Mouse (Mus musculus) adrenal gland, adult 2 months (tissue): ENCODE results near the gene Tmem240. TPM values are rescaled to one million over a fixed set of nuclear protein-coding genes. Genes with fewer than 3 reads are reported as not detected.

Experiments used
- microRNA-seq, 2 experiments: library from miRNA; unstranded; fragments of <30 nt; microRNA quantifications; one replicate each; pipeline ENCODE4 v1.2.0; 2021
- polyA plus RNA-seq: library from polyadenylated mRNA; depleted of rRNA; stranded (reverse); fragments of >200 nt; gene quantifications from 2 replicates; pipeline ENCODE4 v1.2.3, GENCODE M21; 2012; rRNA removed
- total RNA-seq, 2 experiments: library from RNA; stranded (reverse); gene quantifications; 2 replicates each; pipeline ENCODE4 v1.2.3; 2021

The Tmem240 gene
- total and polyA plus RNA-seq, 3 experiments: 0.55 to 2.0 (median 0.73) TPM

Small RNAs within 50 kb of the gene (microRNA-seq; reads per million reads assigned to microRNA genes)
- gene Gm27743: 0 reads per million in 2 experiments

Other genes with a start within 250 kb of the Tmem240 start
- gene Gnb1, start 243.4 kb upstream of the Tmem240 start, total RNA-seq: 100 to 1,000 TPM; 445 to 452 TPM
- 353 and 354 TPM in 2 replicates for gene Gnb1, start 243.4 kb upstream of the Tmem240 start, polyA plus RNA-seq
- gene Nadk, start 172.4 kb upstream of the Tmem240 start, total RNA-seq: 100 to 1,000 TPM; 184 to 322 TPM
- gene Nadk, start 172.4 kb upstream of the Tmem240 start, polyA plus RNA-seq: 297 and 390 TPM in 2 replicates
- 10 to 100 TPM; 33.6 to 35.9 TPM for gene Slc35e2, start 133.4 kb upstream of the Tmem240 start, total RNA-seq
- gene Slc35e2, start 133.4 kb upstream of the Tmem240 start, polyA plus RNA-seq: 17.5 and 29.6 TPM in 2 replicates
- gene Cdk11b, start 109.9 kb upstream of the Tmem240 start, total RNA-seq: 10 to 100 TPM; 41.6 to 46.7 TPM
- 11.9 and 18.9 TPM in 2 replicates for gene Cdk11b, start 109.9 kb upstream of the Tmem240 start, polyA plus RNA-seq
- gene Gm10563, start 89.4 kb upstream of the Tmem240 start, total RNA-seq: not detected
- not detected in 2 replicates for gene Gm10563, start 89.4 kb upstream of the Tmem240 start, polyA plus RNA-seq
- 1 to 10 TPM; 5.2 to 7.6 TPM for gene Mmp23, start 81.4 kb upstream of the Tmem240 start, total RNA-seq
- 23.2 and 23.9 TPM in 2 replicates for gene Mmp23, start 81.4 kb upstream of the Tmem240 start, polyA plus RNA-seq
- gene Mib2, start 65.6 kb upstream of the Tmem240 start, total RNA-seq: 10 to 100 TPM; 40.8 to 50.9 TPM
- 110 and 117 TPM in 2 replicates for gene Mib2, start 65.6 kb upstream of the Tmem240 start, polyA plus RNA-seq
- gene Fndc10, start 40.5 kb upstream of the Tmem240 start, total RNA-seq: 10 to 100 TPM; 42.6 to 65.1 TPM
- gene Fndc10, start 40.5 kb upstream of the Tmem240 start, polyA plus RNA-seq: 247 and 266 TPM in 2 replicates
- gene Ssu72, start 30.0 kb upstream of the Tmem240 start, total RNA-seq: 100 to 1,000 TPM; 104 to 143 TPM
- gene Ssu72, start 30.0 kb upstream of the Tmem240 start, polyA plus RNA-seq: 178 and 190 TPM in 2 replicates
- gene Atad3a, start 26.3 kb downstream of the Tmem240 start, total RNA-seq: 10 to 100 TPM; 71.4 to 90.7 TPM
- 226 and 242 TPM in 2 replicates for gene Atad3a, start 26.3 kb downstream of the Tmem240 start, polyA plus RNA-seq
- 1 to 10 TPM; 2.5 to 4.8 TPM for gene Vwa1, start 39.9 kb downstream of the Tmem240 start, total RNA-seq
- gene Vwa1, start 39.9 kb downstream of the Tmem240 start, polyA plus RNA-seq: 9.4 and 12.0 TPM in 2 replicates
- under 1 TPM; 0.52 to 0.62 TPM for gene Tmem88b, start 51.1 kb downstream of the Tmem240 start, total RNA-seq
- gene Tmem88b, start 51.1 kb downstream of the Tmem240 start, polyA plus RNA-seq: 0.81 and 0.97 TPM in 2 replicates
- gene Ankrd65, start 55.6 kb downstream of the Tmem240 start, total RNA-seq: not detected
- gene Ankrd65, start 55.6 kb downstream of the Tmem240 start, polyA plus RNA-seq: 0.11 and 0.16 TPM in 2 replicates
- 100 to 1,000 TPM; 122 to 141 TPM for gene Mrpl20, start 68.1 kb downstream of the Tmem240 start, total RNA-seq
- 42.1 and 65.2 TPM in 2 replicates for gene Mrpl20, start 68.1 kb downstream of the Tmem240 start, polyA plus RNA-seq
- 100 to 1,000 TPM in 1 of 2 experiments, 10 to 100 TPM in 1; 70.2 to 118 TPM for gene Ccnl2, start 77.7 kb downstream of the Tmem240 start, total RNA-seq
- 56.0 and 58.2 TPM in 2 replicates for gene Ccnl2, start 77.7 kb downstream of the Tmem240 start, polyA plus RNA-seq
- gene Aurkaip1, start 96.5 kb downstream of the Tmem240 start, total RNA-seq: 100 to 1,000 TPM; 155 to 164 TPM
- 276 and 293 TPM in 2 replicates for gene Aurkaip1, start 96.5 kb downstream of the Tmem240 start, polyA plus RNA-seq
- gene Mxra8, start 104.9 kb downstream of the Tmem240 start, total RNA-seq: 10 to 100 TPM; 36.9 to 55.5 TPM
- gene Mxra8, start 104.9 kb downstream of the Tmem240 start, polyA plus RNA-seq: 164 and 185 TPM in 2 replicates
- 10 to 100 TPM; 58.1 to 66.7 TPM for gene Dvl1, start 112.6 kb downstream of the Tmem240 start, total RNA-seq
- gene Dvl1, start 112.6 kb downstream of the Tmem240 start, polyA plus RNA-seq: 187 and 202 TPM in 2 replicates
- under 1 TPM; 0.32 to 0.35 TPM for gene Tas1r3, start 128.6 kb downstream of the Tmem240 start, total RNA-seq
- 0.56 and 0.62 TPM in 2 replicates for gene Tas1r3, start 128.6 kb downstream of the Tmem240 start, polyA plus RNA-seq
- gene Cptp, start 134.6 kb downstream of the Tmem240 start, total RNA-seq: 10 to 100 TPM; 18.7 to 21.1 TPM
- gene Cptp, start 134.6 kb downstream of the Tmem240 start, polyA plus RNA-seq: 29.4 and 37.1 TPM in 2 replicates
- 10 to 100 TPM; 27.5 to 32.0 TPM for gene Ints11, start 134.7 kb downstream of the Tmem240 start, total RNA-seq
- 24.5 and 30.8 TPM in 2 replicates for gene Ints11, start 134.7 kb downstream of the Tmem240 start, polyA plus RNA-seq
- gene Pusl1, start 157.0 kb downstream of the Tmem240 start, total RNA-seq: 10 to 100 TPM; 21.8 to 28.4 TPM
- gene Pusl1, start 157.0 kb downstream of the Tmem240 start, polyA plus RNA-seq: 118 and 119 TPM in 2 replicates
- gene Acap3, start 157.0 kb downstream of the Tmem240 start, total RNA-seq: 10 to 100 TPM; 14.4 to 20.9 TPM
- gene Acap3, start 157.0 kb downstream of the Tmem240 start, polyA plus RNA-seq: 29.0 and 29.3 TPM in 2 replicates
- 10 to 100 TPM; 64.1 to 94.4 TPM for gene Ube2j2, start 209.0 kb downstream of the Tmem240 start, total RNA-seq
- 93.2 and 95.5 TPM in 2 replicates for gene Ube2j2, start 209.0 kb downstream of the Tmem240 start, polyA plus RNA-seq
- gene C1qtnf12, start 227.5 kb downstream of the Tmem240 start, total RNA-seq: 10 to 100 TPM; 66.8 to 70.1 TPM
- 100 and 128 TPM in 2 replicates for gene C1qtnf12, start 227.5 kb downstream of the Tmem240 start, polyA plus RNA-seq